Mouse (Mus musculus): ENCODE data around the gene Vmn2r95. TPM values are rescaled to one million over a fixed set of nuclear protein-coding genes. Genes with fewer than 3 reads are reported as not detected.
"Not testable (repeated sequence)": the region's sequence is repeated elsewhere in the genome, so short reads cannot be mapped to it uniquely, and the experiment has no call there.

The Vmn2r95 gene
- polyA plus RNA-seq (2015; fragmentation: Nextera tagmentation; extraction: Ambion mirVana) = not detected in 2 replicates

DNA sequence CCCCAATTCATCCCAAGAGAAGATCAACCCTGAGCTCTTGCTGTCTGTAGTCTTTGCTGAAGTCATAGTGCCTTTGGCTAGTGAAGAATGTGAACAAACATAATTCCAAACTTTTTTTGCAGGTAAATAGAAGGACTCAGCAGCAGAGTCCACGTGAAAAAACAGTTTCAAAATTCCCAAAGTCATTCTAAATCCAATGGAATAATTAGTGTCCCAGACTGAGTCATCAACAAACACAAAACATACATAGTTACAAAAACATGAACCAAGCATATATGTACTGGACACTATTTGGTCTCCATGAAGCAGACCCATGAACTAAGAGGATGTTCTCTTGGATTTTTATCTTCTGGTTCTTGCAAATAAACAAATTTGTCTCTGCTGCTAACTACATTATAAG lies at the start of gene Vmn2r95:
Vmn2r95 (plus strand) TSS at position 301 of the 400 bp plus-strand sequence.
- H3K9me3 ChIP-seq (replicated peaks) = no peaks in the 10 kb centered on the region; the same call in 1 of the 2 replicates
- WGBS = 34% methylated on average over 1 of the region's 1 CpGs
- H3K27me3 ChIP-seq (replicated peaks) = no peaks in the 10 kb centered on the region
- no peak within 1 kb of the TSS for H3K27ac ChIP-seq (replicated peaks)
- H3K9ac ChIP-seq (replicated peaks) = no peak within 1 kb of the TSS
- H3K36me3 ChIP-seq = no peaks in the 10 kb centered on the region
- no peak within 1 kb of the TSS for H3K4me2 ChIP-seq
- no peak for ATAC-seq (ENCODE audit: low FRiP score)
- no peak within 1 kb of the TSS for H3K4me3 ChIP-seq (replicated peaks)
- H3K4me1 ChIP-seq = no peaks in the 10 kb centered on the region

DNA sequence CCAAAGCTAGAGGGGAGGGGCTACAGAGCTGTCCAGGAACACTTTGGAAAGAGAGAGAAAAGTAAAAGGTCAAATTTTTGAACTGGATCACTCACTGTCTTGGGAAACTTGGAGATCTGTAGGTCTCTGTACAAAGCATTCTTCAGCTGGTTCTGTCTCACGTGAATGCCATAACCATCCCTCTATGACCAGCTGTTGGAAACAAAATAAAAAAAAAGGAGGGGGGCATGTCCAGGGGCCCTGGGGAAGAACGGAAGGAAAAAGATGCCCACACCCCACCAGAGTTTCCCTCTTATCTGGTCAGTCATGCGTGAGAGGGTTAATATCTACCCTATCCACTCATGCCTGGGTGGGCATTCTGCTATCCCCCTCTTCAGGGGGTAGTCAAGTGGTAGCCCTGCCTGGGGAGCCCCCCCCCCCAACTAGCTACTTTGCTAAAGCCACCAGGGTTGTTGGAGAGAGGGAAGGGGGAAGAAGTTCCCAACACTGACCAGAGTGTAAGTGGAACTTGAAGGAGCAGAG lies 31.8 kb downstream of the Vmn2r95 start:
- H3K4me3 ChIP-seq (replicated peaks) = no peak overlapping the region
- no peaks in the 10 kb centered on the region for H3K4me1 ChIP-seq
- no peaks in the 10 kb centered on the region for H3K27me3 ChIP-seq (replicated peaks)
- H3K4me2 ChIP-seq = no peak overlapping the region
- H3K9ac ChIP-seq (replicated peaks) = no peak overlapping the region
- ATAC-seq (ENCODE audit: low FRiP score) = no peak
- H3K36me3 ChIP-seq = no peaks in the 10 kb centered on the region
- no peak overlapping the region for H3K27ac ChIP-seq (replicated peaks)
- 89% methylated on average over 3 of the region's 3 CpGs for WGBS
- peaks cover 4% of the 10 kb centered on the region; the same call in 1 of the 2 replicates for H3K9me3 ChIP-seq (replicated peaks)

DNA sequence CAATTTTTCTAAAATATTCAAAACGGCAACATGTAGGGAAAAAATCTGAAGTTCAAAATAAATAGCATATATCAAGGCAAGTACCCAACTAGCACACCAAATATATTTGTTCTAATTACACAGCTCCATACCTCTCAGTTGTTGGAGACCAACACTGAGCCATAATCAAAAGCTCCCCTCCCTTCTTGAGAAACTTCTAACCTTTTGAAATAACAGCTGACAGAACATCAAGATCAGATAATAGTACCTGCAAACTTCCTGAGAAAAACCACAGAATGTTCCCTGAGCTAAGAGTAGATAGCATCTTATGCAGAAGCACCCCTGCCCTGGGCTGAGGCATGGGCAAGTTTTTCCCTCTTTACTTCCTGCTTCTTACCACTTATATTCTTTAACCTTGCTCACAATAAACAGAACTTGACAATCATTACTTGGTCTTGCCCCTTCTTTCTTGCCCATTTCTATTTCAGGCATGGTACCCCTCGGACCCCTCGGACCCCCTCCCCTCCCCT lies 34.3 kb downstream of the Vmn2r95 start:
- not testable (repeated sequence) for H3K9ac ChIP-seq (replicated peaks); H3K27ac ChIP-seq (replicated peaks); H3K4me2 ChIP-seq; H3K27me3 ChIP-seq (replicated peaks); H3K4me3 ChIP-seq (replicated peaks); ATAC-seq (ENCODE audit: low FRiP score); H3K4me1 ChIP-seq; H3K36me3 ChIP-seq
- peaks cover 13% of the 10 kb centered on the region for H3K9me3 ChIP-seq (replicated peaks)
- 94% methylated on average over 3 of the region's 3 CpGs for WGBS

DNA sequence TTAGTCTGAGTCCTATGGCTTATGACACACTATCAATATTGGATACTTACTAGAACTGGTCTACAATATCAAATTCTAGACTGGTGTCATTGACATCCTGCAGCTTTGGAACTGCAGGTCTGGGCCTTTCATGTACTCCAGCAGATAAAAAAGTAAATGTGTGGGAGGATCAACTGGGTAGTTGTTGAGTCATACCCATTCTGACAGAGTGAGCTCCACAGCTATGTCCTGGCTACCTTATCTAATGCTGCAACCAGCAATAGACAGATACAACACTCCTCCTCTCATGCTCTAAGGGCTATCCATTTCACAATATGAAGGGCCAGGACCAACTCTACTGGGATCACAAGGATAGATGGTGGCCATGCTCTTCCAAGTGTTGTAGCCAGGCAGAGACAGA lies 38.8 kb downstream of the Vmn2r95 start:
- Histone ChIP-seq H3K4me1 (no peaks in the 10 kb centered on the region), H3K9ac (replicated peaks) (no peak overlapping the region), H3K4me2 (no peak overlapping the region), H3K27ac (replicated peaks) (no peak overlapping the region), H3K9me3 (replicated peaks) (peaks cover 17% of the 10 kb centered on the region), H3K36me3 (no peaks in the 10 kb centered on the region), H3K27me3 (replicated peaks) (no peaks in the 10 kb centered on the region), H3K4me3 (replicated peaks) (no peak overlapping the region)
- no peak for ATAC-seq (ENCODE audit: low FRiP score)

DNA sequence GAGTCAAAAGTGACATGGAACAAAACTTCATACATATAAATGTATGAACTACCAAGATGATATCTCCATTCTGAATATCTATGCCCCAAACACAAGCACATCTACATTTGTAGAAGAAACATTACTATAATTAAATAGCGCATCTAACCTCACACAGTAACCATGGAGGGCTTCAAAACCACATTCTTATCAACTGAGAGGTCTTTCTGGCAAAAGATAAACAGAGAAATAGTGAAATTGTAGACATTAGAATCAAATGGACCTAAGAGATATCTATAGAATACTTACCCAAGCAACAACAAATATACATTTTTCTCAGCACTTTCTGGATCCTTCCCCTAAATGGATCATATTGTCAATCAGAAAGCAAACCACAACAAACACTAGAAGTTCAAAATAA lies 56.0 kb downstream of the Vmn2r95 start:
- Histone ChIP-seq H3K27me3 (replicated peaks) (no peaks in the 10 kb centered on the region), H3K9ac (replicated peaks) (no peak overlapping the region)
- no peak for ATAC-seq (ENCODE audit: low FRiP score)

More for the DNA sequence above, 56.0 kb downstream of the Vmn2r95 start:
- Histone ChIP-seq H3K36me3 (no peaks in the 10 kb centered on the region), H3K27ac (replicated peaks) (no peak overlapping the region), H3K4me2 (no peak overlapping the region), H3K9me3 (replicated peaks) (0 out of 2 replicates have a peak, but pooled peaks cover 8% of the 10 kb centered on the region), H3K4me1 (no peaks in the 10 kb centered on the region), H3K4me3 (replicated peaks) (no peak overlapping the region)
- 80% methylated on average over 1 of the region's 1 CpGs for WGBS

Other genes starting within 250 kb of the Vmn2r95 start
- not detected in 2 replicates for gene Vmn2r94, start 146.3 kb upstream of the Vmn2r95 start, polyA plus RNA-seq (2015; fragmentation: Nextera tagmentation; extraction: Ambion mirVana)
- not detected in 2 replicates for gene Vmn2r93, start 126.0 kb upstream of the Vmn2r95 start, polyA plus RNA-seq (2015; fragmentation: Nextera tagmentation; extraction: Ambion mirVana)
- not detected in 2 replicates for gene Vmn2r96, start 149.1 kb downstream of the Vmn2r95 start, polyA plus RNA-seq (2015; fragmentation: Nextera tagmentation; extraction: Ambion mirVana)

Data from neural tube, embryonic 15.5 days (tissue).